Mouse (Mus musculus): ENCODE measurements at regions not wholly inside any gene's neighbourhood (a gene's known extent, or its start where the extent isn't known, plus 50 kb on each side); places are given as distances from the start of the nearest gene placed in this dataset.

- no peak overlapping the region for H3K4me2 ChIP-seq (ENCODE audit: low read length)
- no peak for ATAC-seq
- H3K36me3 ChIP-seq (ENCODE audit: control insufficient read depth, insufficient read depth, low read length): 0 out of 2 replicates have a peak, but pooled peaks cover 2% of the 10 kb centered on the region
- H3K4me1 ChIP-seq (ENCODE audit: control insufficient read depth, insufficient read depth, low read length): no peaks in the 10 kb centered on the region
- whole genome bisulfite sequencing: 37% methylated on average over 3 of the region's 3 CpGs
- no peak overlapping the region for H3K9ac ChIP-seq (ENCODE audit: low read depth, low read length)
- no peak overlapping the region for H3K4me3 ChIP-seq (ENCODE audit: low read depth, low read length)
- H3K27me3 ChIP-seq (ENCODE audit: control insufficient read depth, insufficient read depth, low read depth, low read length): no peaks in the 10 kb centered on the region
- no peaks in the 10 kb centered on the region for H3K9me3 ChIP-seq (replicated peaks; ENCODE audit: control insufficient read depth, low read length, poor library complexity, severe bottlenecking)
- H3K27ac ChIP-seq (ENCODE audit: low read length): no peak overlapping the region
Observed at GRCm38 (mm10) chr16:77252349-77252748, 238.8 kb downstream of the Usp25 start.

GRCm38 (mm10) chr16:77251422-77251821, 237.9 kb downstream of the Usp25 start:
- no peak overlapping the region for H3K4me3 ChIP-seq (ENCODE audit: low read depth, low read length)
- H3K4me1 ChIP-seq (ENCODE audit: control insufficient read depth, insufficient read depth, low read length): no peaks in the 10 kb centered on the region
- H3K36me3 ChIP-seq (ENCODE audit: control insufficient read depth, insufficient read depth, low read length): 0 out of 2 replicates have a peak, but pooled peaks cover 2% of the 10 kb centered on the region
- ATAC-seq: no peak
- no peak overlapping the region for H3K9ac ChIP-seq (ENCODE audit: low read depth, low read length)
- no peaks in the 10 kb centered on the region for H3K27me3 ChIP-seq (ENCODE audit: control insufficient read depth, insufficient read depth, low read depth, low read length)
- 80% methylated on average over 3 of the region's 3 CpGs for WGBS
- no peak overlapping the region for H3K4me2 ChIP-seq (ENCODE audit: low read length)
- no peak overlapping the region for H3K27ac ChIP-seq (ENCODE audit: low read length)
- H3K9me3 ChIP-seq (replicated peaks; ENCODE audit: control insufficient read depth, low read length, poor library complexity, severe bottlenecking): no peaks in the 10 kb centered on the region

- Histone ChIP-seq H3K36me3 (ENCODE audit: control insufficient read depth, insufficient read depth, low read length) (no peaks in the 10 kb centered on the region), H3K9ac (ENCODE audit: low read depth, low read length) (peak overlapping the region; percentile 33; the same call in 1 of the 2 replicates), H3K9me3 (replicated peaks; ENCODE audit: control insufficient read depth, low read length, poor library complexity, severe bottlenecking) (no peaks in the 10 kb centered on the region), H3K4me1 (ENCODE audit: control insufficient read depth, insufficient read depth, low read length) (peaks cover 10% of the 10 kb centered on the region), H3K4me2 (ENCODE audit: low read length) (peak overlapping the region; percentile 38), H3K27ac (ENCODE audit: low read length) (peak overlapping the region; percentile 57), H3K4me3 (ENCODE audit: low read depth, low read length) (peak overlapping the region; percentile 12; the same call in 1 of the 2 replicates), H3K27me3 (ENCODE audit: control insufficient read depth, insufficient read depth, low read depth, low read length) (no peaks in the 10 kb centered on the region)
- WGBS: 60% methylated on average over 6 of the region's 6 CpGs
- no peak for ATAC-seq
Observed at GRCm38 (mm10) chr16:77240876-77241275, 227.4 kb downstream of the Usp25 start.

- WGBS: 18% methylated on average over 9 of the region's 9 CpGs
- Histone ChIP-seq H3K9me3 (replicated peaks; ENCODE audit: control insufficient read depth, low read length, poor library complexity, severe bottlenecking) (no peaks in the 10 kb centered on the region), H3K27ac (ENCODE audit: low read length) (peak overlapping the region; percentile 99), H3K9ac (ENCODE audit: low read depth, low read length) (peak overlapping the region; percentile 78), H3K4me3 (ENCODE audit: low read depth, low read length) (peak overlapping the region; percentile 45), H3K4me2 (ENCODE audit: low read length) (peak overlapping the region; percentile 46), H3K27me3 (ENCODE audit: control insufficient read depth, insufficient read depth, low read depth, low read length) (no peaks in the 10 kb centered on the region), H3K36me3 (ENCODE audit: control insufficient read depth, insufficient read depth, low read length) (no peaks in the 10 kb centered on the region), H3K4me1 (ENCODE audit: control insufficient read depth, insufficient read depth, low read length) (peaks cover 10% of the 10 kb centered on the region)
- ATAC-seq: no peak
Observed at GRCm38 (mm10) chr16:77239176-77239790, 225.8 kb downstream of the Usp25 start.

GRCm38 (mm10) chr16:77238358-77239175, 225.1 kb downstream of the Usp25 start:
- H3K4me1 ChIP-seq (ENCODE audit: control insufficient read depth, insufficient read depth, low read length): peaks cover 10% of the 10 kb centered on the region
- H3K9me3 ChIP-seq (replicated peaks; ENCODE audit: control insufficient read depth, low read length, poor library complexity, severe bottlenecking): no peaks in the 10 kb centered on the region
- peak; percentile 43 for ATAC-seq
- H3K4me3 ChIP-seq (ENCODE audit: low read depth, low read length): peak overlapping the region; percentile 45
- 15% methylated on average over 13 of the region's 13 CpGs for WGBS
- no peaks in the 10 kb centered on the region for H3K27me3 ChIP-seq (ENCODE audit: control insufficient read depth, insufficient read depth, low read depth, low read length)
- peak overlapping the region; percentile 46 for H3K4me2 ChIP-seq (ENCODE audit: low read length)
- H3K9ac ChIP-seq (ENCODE audit: low read depth, low read length): peak overlapping the region; percentile 78
- H3K27ac ChIP-seq (ENCODE audit: low read length): peak overlapping the region; percentile 99
- no peaks in the 10 kb centered on the region for H3K36me3 ChIP-seq (ENCODE audit: control insufficient read depth, insufficient read depth, low read length)

GRCm38 (mm10) chr16:77237631-77238357, 224.3 kb downstream of the Usp25 start:
- Histone ChIP-seq H3K27me3 (ENCODE audit: control insufficient read depth, insufficient read depth, low read depth, low read length) (no peaks in the 10 kb centered on the region), H3K4me3 (ENCODE audit: low read depth, low read length) (peak overlapping the region; percentile 45), H3K9me3 (replicated peaks; ENCODE audit: control insufficient read depth, low read length, poor library complexity, severe bottlenecking) (no peaks in the 10 kb centered on the region), H3K4me2 (ENCODE audit: low read length) (peak overlapping the region; percentile 46), H3K9ac (ENCODE audit: low read depth, low read length) (peak overlapping the region; percentile 78), H3K36me3 (ENCODE audit: control insufficient read depth, insufficient read depth, low read length) (no peaks in the 10 kb centered on the region), H3K4me1 (ENCODE audit: control insufficient read depth, insufficient read depth, low read length) (peaks cover 8% of the 10 kb centered on the region), H3K27ac (ENCODE audit: low read length) (peak overlapping the region; percentile 99)
- 11% methylated on average over 7 of the region's 7 CpGs for WGBS
- no peak for ATAC-seq

- peak overlapping the region; percentile 46 for H3K4me2 ChIP-seq (ENCODE audit: low read length)
- peak overlapping the region; percentile 99 for H3K27ac ChIP-seq (ENCODE audit: low read length)
- ATAC-seq: no peak
- H3K9ac ChIP-seq (ENCODE audit: low read depth, low read length): peak overlapping the region; percentile 78
- H3K9me3 ChIP-seq (replicated peaks; ENCODE audit: control insufficient read depth, low read length, poor library complexity, severe bottlenecking): no peaks in the 10 kb centered on the region
- no peaks in the 10 kb centered on the region for H3K27me3 ChIP-seq (ENCODE audit: control insufficient read depth, insufficient read depth, low read depth, low read length)
- peak overlapping the region; percentile 45 for H3K4me3 ChIP-seq (ENCODE audit: low read depth, low read length)
- WGBS: 12% methylated on average over 2 of the region's 2 CpGs
- peaks cover 7% of the 10 kb centered on the region for H3K4me1 ChIP-seq (ENCODE audit: control insufficient read depth, insufficient read depth, low read length)
- H3K36me3 ChIP-seq (ENCODE audit: control insufficient read depth, insufficient read depth, low read length): no peaks in the 10 kb centered on the region
Observed at GRCm38 (mm10) chr16:77237272-77237603, 223.7 kb downstream of the Usp25 start.

GRCm38 (mm10) chr16:77236509-77237271, 223.2 kb downstream of the Usp25 start:
- no peaks in the 10 kb centered on the region for H3K27me3 ChIP-seq (ENCODE audit: control insufficient read depth, insufficient read depth, low read depth, low read length)
- H3K4me2 ChIP-seq (ENCODE audit: low read length): peak overlapping the region; percentile 46
- no peaks in the 10 kb centered on the region for H3K9me3 ChIP-seq (replicated peaks; ENCODE audit: control insufficient read depth, low read length, poor library complexity, severe bottlenecking)
- H3K4me3 ChIP-seq (ENCODE audit: low read depth, low read length): peak overlapping the region; percentile 45
- no peaks in the 10 kb centered on the region for H3K36me3 ChIP-seq (ENCODE audit: control insufficient read depth, insufficient read depth, low read length)
- 5% methylated on average over 13 of the region's 13 CpGs for WGBS
- peak; percentile 89 for ATAC-seq
- peaks cover 5% of the 10 kb centered on the region for H3K4me1 ChIP-seq (ENCODE audit: control insufficient read depth, insufficient read depth, low read length)
- peak overlapping the region; percentile 78 for H3K9ac ChIP-seq (ENCODE audit: low read depth, low read length)
- peak overlapping the region; percentile 99 for H3K27ac ChIP-seq (ENCODE audit: low read length)
